Mouse (Mus musculus): Measurements from ENCODE around the gene Basp1. TPM values are rescaled to one million over a fixed set of nuclear protein-coding genes. Genes with fewer than 3 reads are reported as not detected.

Basp1 gene
- total RNA-seq, 2 experiments from 2014 or later, result 1.4 to 3.1 TPM

- no peak for TF ChIP-seq CTCF (IDR thresholded peaks at IDR 0.05)
- intact Hi-C loops (cut with DNase I), result no loop called here
- no peak for DNase-seq
- H3K27ac ChIP-seq, result no peak overlapping the region
- no peak overlapping the region for H3K4me3 ChIP-seq
Measured at GRCm38 (mm10) chr15:25378707-25379106, 34.9 kb downstream of the Basp1 start.

DNA sequence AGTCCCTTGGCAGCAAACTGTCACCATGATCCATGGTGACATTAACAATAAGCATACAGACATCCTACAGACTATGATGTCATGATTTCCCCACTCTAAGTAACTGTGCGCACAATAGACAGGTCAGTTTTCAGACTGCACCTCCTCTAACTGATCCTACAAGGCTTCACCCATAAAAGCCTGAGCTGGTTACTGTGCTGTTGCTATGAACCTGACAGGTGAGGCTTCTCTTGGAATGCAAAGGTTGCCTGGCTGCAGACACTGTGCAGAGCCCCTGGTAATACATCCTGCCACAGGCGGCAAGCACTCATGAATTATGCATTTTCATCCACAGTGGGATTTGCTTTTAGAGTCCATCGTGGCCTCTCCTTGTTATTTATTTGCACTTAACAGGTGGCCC is 36.6 kb downstream of the Basp1 start:
- DNase-seq, result no peak
- intact Hi-C loops (cut with DNase I), result no loop called here
- no peak for TF ChIP-seq CTCF (IDR thresholded peaks at IDR 0.05)
- Histone ChIP-seq H3K4me3 (no peak overlapping the region), H3K27ac (no peak overlapping the region)

GRCm38 (mm10) chr15:25373486-25373885 is 40.1 kb downstream of the Basp1 start:
- no peak for DNase-seq
- Histone ChIP-seq H3K4me3 (no peak overlapping the region), H3K27ac (no peak overlapping the region)
- intact Hi-C loops (cut with DNase I), result no loop called here
- no peak for TF ChIP-seq CTCF (IDR thresholded peaks at IDR 0.05)

DNA sequence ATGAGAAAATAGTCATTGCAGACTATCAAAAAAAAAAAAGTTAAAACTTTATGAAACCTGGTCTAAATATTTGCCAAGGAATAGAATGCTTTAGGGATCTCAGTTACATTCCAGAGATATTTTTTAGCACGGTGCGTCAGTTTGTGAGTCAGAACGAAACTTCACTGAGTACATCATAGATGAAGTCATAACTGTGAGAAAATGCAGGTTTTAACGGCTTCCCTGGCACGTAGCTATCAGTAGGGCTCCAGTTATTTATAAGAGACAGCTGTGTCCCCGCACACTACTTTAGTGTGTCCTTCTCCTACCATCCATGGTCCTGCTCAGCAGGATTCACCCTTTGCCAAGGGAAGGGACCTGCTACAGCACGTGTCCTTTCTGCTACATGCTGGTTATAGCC is 44.0 kb downstream of the Basp1 start:
- no peak overlapping the region for H3K4me3 ChIP-seq
- H3K27ac ChIP-seq, result no peak overlapping the region
- DNase-seq, result no peak
- intact Hi-C loops (cut with DNase I), result no loop called here
- no peak for TF ChIP-seq CTCF (IDR thresholded peaks at IDR 0.05)

DNA sequence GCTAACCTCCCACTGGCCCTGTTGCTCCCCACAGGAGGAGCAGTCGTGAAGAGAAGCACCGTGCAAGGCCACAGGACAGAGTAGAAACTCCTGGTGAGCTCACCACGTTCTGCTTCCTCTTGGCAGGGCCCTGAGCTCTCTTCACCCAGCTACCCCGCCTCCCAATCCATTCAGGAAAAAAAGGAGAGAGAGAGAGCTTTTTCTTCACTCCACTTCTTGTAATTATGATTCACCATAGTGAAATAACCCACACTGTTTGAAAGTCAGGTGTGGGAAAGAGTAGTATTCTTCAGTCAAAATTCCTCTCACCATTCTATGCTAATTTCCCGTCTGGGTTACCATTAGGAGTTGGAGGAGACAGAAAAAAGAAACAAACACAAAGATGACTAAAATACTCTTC is 48.1 kb downstream of the Basp1 start:
- Histone ChIP-seq H3K4me3 (no peak overlapping the region), H3K27ac (no peak overlapping the region)
- no peak for TF ChIP-seq CTCF (IDR thresholded peaks at IDR 0.05)
- intact Hi-C loops (cut with DNase I), result no loop called here
- DNase-seq, result no peak

GRCm38 (mm10) chr15:25364819-25365463 is 48.6 kb downstream of the Basp1 start:
- H3K27ac ChIP-seq, result no peak overlapping the region
- DNase-seq, result no peak
- TF ChIP-seq CTCF (IDR thresholded peaks at IDR 0.05), result no peak
- intact Hi-C loops (cut with DNase I), result no loop called here
- H3K4me3 ChIP-seq, result peak overlapping the region; percentile 57

GRCm38 (mm10) chr15:25364160-25364818 is 49.3 kb downstream of the Basp1 start:
- peak; percentile 27 for DNase-seq
- H3K27ac ChIP-seq, result no peak overlapping the region
- no peak for TF ChIP-seq CTCF (IDR thresholded peaks at IDR 0.05)
- intact Hi-C loops (cut with DNase I), result no loop called here
- H3K4me3 ChIP-seq, result peak overlapping the region; percentile 57

GRCm38 (mm10) chr15:25363636-25364035 is 49.9 kb downstream of the Basp1 start:
- intact Hi-C loops (cut with DNase I), result no loop called here
- no peak for DNase-seq
- Histone ChIP-seq H3K4me3 (no peak overlapping the region), H3K27ac (no peak overlapping the region)
- no peak for TF ChIP-seq CTCF (IDR thresholded peaks at IDR 0.05)

DNA sequence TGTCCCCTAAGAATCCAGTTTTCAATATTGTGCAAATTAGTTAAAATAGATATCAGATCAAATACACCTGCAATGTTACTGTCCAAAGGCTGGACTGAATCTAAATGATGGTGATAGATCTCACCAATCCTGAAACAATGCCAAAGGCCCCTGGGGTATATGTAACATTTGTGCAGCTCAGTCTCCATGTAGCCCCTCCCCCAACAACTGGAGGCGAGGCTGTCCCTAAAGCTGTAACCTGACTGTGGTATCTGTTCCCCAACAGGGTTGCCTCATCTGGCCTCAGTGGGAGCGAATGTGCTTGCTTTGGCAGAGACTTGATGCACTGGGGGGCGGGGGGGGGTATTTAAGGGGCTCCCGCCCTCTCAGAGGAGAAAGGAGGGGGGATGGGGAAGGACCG is 52.7 kb downstream of the Basp1 start:
- DNase-seq, result no peak
- no peak for TF ChIP-seq CTCF (IDR thresholded peaks at IDR 0.05)
- intact Hi-C loops (cut with DNase I), result no loop called here
- H3K27ac ChIP-seq, result no peak overlapping the region
- no peak overlapping the region for H3K4me3 ChIP-seq

- Histone ChIP-seq H3K4me3 (peak overlapping the region; percentile 35; the same call in 1 of the 2 replicates), H3K27ac (no peak overlapping the region)
- TF ChIP-seq CTCF (IDR thresholded peaks at IDR 0.05), result no peak
- intact Hi-C loops (cut with DNase I), result no loop called here
- DNase-seq, result no peak
Measured at GRCm38 (mm10) chr15:25358680-25359097, 54.9 kb downstream of the Basp1 start.

DNA sequence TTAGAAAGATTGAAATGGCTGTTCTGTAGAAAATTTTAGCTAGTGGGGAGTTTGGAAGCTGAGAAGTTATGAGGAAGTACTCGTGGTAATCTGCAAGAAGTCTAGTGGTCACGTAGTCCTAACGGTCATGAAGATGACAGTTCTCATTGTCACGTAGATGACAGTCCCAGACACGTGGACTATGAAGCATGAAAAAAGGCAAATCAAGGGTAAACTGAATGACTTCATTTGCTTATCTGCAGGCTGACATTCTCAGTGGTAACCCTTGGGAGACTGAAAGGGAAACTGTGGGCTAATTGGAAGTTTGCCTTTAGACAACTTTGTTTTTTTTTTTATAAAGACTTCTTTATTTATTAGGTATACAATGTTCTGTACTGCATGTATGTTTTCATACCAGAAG is 58.2 kb downstream of the Basp1 start:
- intact Hi-C loops (cut with DNase I), result no loop called here
- Histone ChIP-seq H3K27ac (no peak overlapping the region), H3K4me3 (no peak overlapping the region)
- DNase-seq, result no peak
- no peak for TF ChIP-seq CTCF (IDR thresholded peaks at IDR 0.05)

GRCm38 (mm10) chr15:25354738-25355137 is 58.8 kb downstream of the Basp1 start:
- intact Hi-C loops (cut with DNase I), result no loop called here
- Histone ChIP-seq H3K27ac (no peak overlapping the region), H3K4me3 (no peak overlapping the region)
- no peak for TF ChIP-seq CTCF (IDR thresholded peaks at IDR 0.05)
- no peak for DNase-seq

GRCm38 (mm10) chr15:25353498-25353897 is 60.1 kb downstream of the Basp1 start:
- TF ChIP-seq CTCF (IDR thresholded peaks at IDR 0.05), result no peak
- Histone ChIP-seq H3K4me3 (no peak overlapping the region), H3K27ac (no peak overlapping the region)
- DNase-seq, result no peak
- intact Hi-C loops (cut with DNase I), result no loop called here

GRCm38 (mm10) chr15:25343263-25343662 is 70.3 kb downstream of the Basp1 start:
- intact Hi-C loops (cut with DNase I), result no loop called here

More at GRCm38 (mm10) chr15:25343263-25343662, 70.3 kb downstream of the Basp1 start:
- no peak for TF ChIP-seq CTCF (IDR thresholded peaks at IDR 0.05)
- Histone ChIP-seq H3K4me3 (no peak overlapping the region), H3K27ac (no peak overlapping the region)
- DNase-seq, result no peak
